Mouse (Mus musculus) A20 (cell line): Measurements from ENCODE around the gene Gpc4.

Source experiments
- DNase-seq: peaks from one replicate; pipeline ENCODE4 v3.0.0-alpha.2; 2011; ENCODE audit warnings: low read depth, low spot score

The Gpc4 gene

GRCm38 (mm10) chrX:52030146-52030545 lies 134.9 kb downstream of the Gpc4 start:
- no peak for DNase-seq

GRCm38 (mm10) chrX:52017660-52018059 lies 147.4 kb downstream of the Gpc4 start:
- DNase-seq, result no peak
